Mouse (Mus musculus) gastrocnemius, adult 8-10 months (tissue): ENCODE results near the gene Farsa. TPM values are rescaled to one million over a fixed set of nuclear protein-coding genes. Genes with fewer than 3 reads are reported as not detected.
A peak's percentile ranks its signal among the peaks of the same experiment; 100 is the strongest.

Source experiments
- DNase-seq, 2 experiments: peaks; one replicate each; pipeline ENCODE4 v3.0.0; 2022; ENCODE audit warnings: low spot score in 2 of 2
- total RNA-seq, 4 experiments: library from RNA; stranded (reverse); gene quantifications; 2 replicates each; pipeline ENCODE4 v1.2.4; 2022

Gene Farsa
- total RNA-seq, 4 experiments from 2014 or later, result 19.2 to 28.8 (median 24.5) TPM

DNA sequence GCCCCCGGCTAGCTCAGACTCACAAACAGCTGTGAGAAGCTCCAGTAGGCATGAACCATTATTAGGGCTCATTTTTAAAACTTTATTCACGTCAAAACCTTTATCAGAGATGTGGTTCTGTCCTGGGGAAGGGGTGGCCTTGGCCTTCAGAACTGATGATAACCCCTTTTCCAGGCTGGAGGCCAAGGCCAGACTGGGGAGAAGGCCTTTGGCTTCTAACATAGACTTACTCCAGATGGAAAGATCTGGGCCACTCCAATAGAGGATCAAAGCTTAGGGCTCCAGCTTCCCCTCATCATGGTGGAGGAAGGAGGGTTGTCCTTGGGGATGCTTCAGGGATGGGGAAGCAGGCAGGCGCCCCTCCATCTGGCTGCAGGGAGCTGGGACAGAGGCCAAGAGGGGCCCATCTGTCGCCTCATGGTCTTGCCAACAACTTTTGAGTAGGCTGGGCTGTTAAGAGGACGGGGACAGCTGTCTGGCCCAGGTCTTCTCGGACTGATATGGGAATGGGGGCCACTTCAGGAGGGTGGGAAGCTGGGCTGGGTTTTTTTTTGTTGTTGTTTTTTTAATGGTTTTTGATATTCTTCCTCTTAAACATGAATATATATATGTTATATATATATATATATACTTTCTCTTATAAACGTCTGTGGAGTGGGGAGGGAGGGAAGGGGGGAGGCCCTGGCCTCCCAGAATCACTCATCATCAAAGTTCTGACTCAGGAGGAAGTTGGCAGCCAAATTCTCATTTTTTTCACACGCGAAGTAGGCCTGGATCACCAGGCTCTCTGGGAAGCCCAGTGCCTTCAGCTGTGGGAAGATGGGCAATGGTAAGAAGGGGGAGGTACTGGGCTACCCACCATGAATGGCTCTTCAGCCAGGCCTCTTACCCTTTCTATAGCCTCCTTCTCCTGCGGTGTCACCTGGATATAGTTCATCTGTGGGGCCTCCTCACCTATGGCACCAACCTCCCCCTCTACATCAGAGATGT is 21.6 kb upstream of the Farsa start:
- DNase-seq, result no peak

DNA sequence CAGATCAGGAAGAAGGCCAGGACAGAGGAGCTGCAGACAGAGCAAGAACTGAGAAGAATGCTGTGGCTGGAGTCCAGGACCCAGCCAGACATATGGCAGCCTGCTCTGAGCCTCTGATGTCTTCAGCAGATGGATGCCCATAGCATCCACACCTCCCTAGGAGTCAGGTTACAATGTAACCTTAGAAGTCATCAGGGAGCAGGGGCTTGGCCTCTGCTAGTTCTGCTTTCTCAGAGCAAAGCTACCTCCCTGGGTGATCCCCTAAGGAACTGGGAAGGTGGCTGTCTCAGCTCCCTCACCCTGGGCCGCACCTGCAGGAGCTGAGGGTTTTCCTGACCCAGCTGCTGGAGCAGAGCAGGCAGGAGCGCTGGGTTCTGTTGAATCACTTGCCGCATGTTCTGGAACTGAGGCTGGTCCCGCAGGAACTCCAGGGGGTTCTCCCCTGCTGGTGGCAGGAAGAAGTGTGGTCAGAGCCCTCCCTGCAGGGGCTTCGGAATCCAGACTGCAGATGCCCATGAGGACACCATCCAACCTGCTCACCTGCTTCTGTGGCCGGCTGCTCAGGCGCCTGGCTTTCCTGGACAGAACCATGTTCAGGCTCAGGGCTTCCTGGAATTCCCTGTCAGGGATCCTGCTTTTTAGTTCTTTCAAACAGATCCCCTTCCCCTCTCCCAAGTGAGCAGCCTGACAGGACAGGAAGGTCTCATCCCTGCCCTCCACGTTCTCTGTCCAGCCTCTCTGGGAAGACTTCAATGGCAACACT is 19.5 kb upstream of the Farsa start:
- no peak for DNase-seq

DNA sequence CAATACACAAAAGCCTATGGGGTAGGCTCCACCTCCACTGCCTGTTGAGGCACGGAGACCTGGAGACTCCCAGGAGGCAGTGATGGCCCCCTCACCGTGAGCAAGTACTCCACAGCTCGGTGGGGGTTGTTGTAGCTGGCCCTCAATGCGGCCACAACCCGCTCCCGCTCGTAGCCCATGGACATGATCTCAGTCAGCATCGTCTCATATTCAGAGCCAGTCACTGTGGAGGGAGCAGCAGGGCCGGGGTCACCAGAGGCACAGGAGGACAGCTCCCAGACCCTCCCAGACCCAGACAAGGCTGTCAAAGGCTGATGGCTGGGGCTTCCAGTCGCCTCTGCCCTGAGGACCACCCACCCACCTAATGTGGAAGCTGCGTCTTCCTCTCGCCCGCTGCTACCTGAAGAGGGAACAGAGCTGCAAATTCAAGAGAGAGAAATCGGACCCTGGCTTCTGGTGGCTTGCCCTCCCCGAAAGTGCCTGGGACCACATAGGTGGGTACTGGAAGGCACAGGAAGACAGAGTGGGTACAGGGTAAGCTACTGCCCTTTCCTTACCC is 18.8 kb upstream of the Farsa start:
- no peak for DNase-seq

DNA sequence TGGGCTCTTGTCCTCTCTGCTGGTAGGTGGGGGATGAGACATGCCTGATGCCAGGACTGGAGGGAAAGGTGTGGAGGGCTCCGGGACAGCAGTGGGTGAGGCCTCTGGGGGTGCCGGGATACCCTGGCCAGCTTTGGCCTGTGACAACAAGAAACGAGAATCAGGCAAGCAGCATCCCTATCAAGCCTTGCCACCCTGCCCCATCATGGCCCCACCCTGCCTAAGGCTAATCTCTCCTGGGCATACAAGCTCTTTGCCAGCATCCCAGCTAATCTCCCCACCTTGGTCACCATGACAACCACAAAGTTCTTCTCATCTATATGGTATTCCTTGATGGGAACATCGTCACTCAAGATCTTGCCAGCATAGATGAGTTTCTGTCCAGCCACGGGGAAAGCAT is 18.3 kb upstream of the Farsa start:
- no peak for DNase-seq

DNA sequence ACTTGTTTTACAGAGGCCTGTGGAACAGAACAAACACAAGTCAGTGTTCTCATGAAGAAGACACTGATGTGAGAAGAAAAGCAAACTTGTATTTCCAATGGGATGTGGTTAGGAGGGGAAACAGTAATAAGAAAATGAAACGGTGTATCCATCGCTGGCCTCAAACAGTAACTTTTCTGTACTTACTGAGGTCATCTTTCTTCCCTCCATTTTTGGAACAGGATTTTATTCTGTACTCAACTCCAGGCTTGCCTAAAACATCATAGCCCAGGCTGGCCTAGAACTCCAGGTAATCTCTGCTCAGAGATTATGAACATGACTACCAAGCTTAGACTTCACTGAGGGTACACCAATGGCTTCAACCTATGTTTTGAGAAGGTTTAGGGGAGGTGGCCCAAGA is 17.4 kb upstream of the Farsa start:
- no peak for DNase-seq

DNA sequence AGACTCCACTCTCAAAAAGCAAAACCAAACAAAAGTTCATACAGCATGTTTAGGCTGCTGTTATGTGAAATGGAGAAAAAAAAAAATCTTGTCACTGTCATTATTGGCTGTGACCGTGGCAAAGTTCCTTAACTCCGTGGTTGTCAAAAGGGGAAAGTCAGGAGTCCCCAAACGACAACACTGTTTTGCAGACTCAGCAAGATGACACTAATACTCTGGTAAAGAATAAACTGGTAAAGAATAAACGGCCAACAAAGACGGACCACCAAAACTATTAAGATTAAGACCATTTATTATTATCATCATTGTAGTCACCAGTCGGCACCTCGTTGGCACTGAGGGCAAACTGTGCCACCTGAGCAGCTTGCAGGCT is 16.9 kb upstream of the Farsa start:
- DNase-seq, result no peak

DNA sequence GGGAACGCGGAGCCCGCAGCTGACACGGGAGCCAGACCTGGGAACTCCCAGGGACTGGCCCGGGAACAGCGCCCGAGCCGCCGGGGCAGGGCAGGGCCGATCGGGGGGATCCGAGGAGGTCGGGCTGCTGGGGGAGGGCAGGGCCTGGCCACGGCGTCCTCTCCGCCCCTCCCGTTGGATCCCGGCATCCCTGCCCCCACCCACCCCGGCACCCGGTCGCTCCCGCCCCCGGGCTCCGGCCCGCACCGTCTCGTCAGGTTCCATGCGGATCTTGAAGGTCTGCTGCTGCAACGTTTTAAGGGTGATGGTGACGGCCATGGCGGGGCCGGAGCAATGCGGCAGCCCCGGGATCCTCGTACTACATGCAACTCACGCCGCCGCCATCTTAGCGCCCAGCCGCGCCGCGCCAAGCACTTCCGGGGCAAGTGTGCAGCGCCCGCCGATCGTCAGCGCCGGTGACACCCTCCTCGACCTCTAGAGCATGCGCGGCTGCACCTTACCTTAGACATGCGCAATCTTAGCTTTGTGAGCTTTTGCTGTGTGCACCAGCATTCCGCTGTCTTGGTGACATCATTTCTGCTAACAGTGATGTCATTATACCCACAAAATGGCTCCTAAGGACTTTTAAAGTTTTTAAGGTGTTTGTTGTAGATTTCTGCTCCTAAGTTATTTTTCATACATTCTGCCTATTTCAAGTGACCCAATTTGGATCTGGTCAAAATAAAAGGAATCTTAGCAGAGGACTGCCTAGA is 16.4 kb upstream of the Farsa start, which contains the start of gene Rad23a:
TSS of gene Rad23a (minus strand) at position 418 of the 752 bp plus-strand sequence.
- peak; percentile 80 to 89 for DNase-seq

DNA sequence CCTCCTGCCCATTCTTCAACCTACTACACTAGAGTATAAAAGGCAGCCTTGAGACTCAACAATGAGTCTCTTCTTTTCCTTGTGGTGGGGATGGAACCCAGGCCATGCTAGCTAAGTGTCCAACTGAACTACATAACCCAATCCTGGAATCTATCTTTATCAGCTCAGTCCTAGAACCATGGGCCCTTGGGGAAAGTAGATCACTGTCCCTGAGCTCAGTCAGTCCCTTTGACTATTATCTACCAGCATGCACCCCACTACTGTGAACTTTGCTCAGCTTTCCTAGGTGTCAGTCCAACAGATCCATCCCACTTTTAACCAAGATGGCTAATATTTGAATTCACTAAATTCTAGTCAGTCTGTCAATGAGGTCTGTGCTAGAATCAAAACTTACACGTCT is 15.3 kb upstream of the Farsa start:
- DNase-seq, result no peak

DNA sequence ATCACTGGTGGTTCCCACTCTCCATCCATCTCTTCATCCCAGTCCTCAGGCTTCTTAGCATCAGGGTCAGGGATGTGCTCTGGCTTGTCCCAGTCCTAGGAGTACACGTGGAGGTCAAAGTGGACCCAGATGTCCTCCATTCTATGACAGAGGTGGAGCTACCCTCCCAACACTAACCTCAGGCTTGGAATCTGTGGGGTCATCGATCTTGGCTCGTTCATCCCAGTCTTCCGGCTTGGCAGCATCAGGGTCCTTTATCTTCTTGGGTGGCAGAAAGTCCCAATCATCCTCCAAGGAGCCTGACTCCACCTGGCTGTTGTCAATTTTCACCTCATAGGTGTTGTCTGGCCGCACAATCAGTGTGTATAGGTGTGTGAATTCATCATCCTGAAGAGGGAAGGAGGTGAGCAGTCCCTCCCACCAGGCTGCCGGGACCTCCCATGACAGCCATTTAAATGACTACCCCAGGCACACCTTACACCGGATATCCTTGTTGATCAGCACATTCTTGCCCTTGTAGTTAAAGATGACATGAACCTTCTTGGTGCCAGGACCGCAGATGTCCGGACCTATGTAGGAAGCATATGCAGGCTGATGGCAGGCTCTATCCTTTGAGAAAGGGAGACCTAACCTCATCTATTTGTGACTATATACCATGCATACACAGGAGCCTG is 12.3 kb upstream of the Farsa start:
- DNase-seq, result no peak

DNA sequence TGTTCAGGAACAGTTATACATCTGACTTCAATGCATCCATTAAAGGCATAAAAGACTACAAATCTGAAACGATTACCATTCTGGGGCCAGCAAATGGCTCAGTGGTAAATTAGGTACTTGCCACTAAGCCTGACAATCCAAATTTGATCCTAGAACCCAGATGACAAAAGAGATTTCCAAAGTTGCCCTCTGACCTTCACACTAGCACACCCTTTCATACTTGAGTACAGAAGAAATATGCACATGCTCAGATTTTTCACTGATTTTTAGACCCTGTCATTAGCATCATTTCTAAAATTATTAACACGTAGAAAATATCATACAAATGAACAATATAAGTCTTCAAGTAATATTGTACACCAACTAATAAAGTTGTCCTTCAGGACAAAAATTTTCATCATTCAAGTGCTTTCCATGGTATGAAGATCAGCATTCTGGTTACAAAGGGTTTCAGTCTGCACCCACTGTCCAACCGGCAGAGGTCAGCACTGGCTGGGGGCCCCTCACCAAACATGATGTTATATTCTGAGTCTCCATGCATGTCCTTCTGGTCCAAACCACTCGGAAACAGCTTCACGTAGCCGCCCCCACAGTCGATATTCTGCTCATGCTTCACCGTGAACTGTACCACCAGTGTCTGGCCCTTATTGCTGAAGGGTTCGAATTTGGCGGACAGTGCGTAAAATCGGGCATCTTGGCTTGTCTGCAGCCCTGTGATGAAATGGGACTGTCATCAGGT is 11.3 kb upstream of the Farsa start:
- DNase-seq, result no peak

DNA sequence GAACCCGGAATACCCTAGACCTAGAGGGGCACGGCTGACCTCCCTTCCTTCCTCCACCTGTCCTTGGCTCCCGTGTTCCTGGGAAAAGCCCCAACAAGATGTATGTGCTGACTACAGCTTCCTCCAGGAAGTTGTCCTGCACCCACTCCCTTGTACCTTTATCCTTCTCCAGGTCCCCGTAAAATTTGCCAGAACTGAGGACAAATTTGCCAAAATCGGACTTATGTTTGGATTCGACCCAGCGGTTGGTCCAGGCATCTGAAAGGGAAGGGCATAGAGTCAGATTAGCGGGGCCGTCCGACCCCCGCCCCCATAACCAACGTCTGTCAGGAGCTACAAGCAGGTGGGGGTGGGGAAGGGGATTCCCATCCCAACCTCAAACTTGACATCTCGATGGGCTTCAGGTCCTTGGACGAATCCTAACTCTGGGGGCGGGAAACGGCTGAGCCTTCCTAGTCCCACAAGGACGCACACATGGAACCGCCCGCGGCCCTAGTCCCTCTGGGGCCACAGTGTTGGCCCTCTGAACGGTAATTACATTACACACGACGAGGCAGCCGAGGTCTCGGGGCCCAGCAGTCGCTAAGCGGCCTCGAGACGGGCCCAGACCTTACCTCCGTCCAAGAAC is 10.6 kb upstream of the Farsa start:
- no peak for DNase-seq

DNA sequence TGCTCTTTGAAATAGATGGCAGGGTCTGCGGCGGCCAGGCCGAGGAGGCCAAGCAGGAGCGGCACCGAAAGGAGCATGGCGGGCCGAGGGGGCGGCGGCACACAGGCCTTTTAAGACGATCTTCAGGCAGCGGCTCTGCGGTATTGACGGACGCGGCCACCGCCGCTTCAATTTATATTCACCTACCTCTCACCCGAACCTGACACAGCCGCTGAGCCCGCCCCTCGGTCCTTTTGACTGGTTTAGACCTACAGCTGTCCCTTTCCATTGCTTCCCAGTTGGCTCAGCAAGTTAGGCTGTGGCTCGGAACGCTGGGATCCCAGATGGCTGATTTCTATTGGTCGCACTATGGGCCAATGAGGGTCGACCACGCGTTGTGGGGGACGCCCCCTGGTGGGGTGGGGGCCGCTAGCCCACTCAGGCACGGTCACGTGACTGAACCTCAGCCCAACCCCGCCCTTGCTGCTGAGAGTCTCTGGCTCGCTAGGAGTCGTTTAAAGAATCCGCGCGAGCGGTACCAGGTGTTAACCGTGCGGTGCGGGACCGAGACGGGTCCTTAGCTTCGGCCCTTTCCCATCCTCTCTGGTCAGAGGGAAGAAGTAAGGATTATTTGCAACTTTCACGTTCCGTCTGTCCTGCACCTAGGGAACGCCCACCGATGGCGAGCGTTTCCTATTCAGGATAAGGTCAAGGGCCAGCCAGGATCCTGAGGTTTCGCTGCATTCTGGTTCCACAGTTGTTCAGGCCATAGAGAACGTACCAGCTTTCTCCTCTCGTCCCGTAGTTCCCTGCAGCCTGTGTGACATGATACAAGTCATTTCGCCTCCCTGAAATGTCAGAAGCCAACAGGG is 9.8 kb upstream of the Farsa start, which contains the start of gene Calr:
TSS of gene Calr (minus strand) at position 213 of the 851 bp plus-strand sequence.
- peak; percentile 99 to 100 for DNase-seq

DNA sequence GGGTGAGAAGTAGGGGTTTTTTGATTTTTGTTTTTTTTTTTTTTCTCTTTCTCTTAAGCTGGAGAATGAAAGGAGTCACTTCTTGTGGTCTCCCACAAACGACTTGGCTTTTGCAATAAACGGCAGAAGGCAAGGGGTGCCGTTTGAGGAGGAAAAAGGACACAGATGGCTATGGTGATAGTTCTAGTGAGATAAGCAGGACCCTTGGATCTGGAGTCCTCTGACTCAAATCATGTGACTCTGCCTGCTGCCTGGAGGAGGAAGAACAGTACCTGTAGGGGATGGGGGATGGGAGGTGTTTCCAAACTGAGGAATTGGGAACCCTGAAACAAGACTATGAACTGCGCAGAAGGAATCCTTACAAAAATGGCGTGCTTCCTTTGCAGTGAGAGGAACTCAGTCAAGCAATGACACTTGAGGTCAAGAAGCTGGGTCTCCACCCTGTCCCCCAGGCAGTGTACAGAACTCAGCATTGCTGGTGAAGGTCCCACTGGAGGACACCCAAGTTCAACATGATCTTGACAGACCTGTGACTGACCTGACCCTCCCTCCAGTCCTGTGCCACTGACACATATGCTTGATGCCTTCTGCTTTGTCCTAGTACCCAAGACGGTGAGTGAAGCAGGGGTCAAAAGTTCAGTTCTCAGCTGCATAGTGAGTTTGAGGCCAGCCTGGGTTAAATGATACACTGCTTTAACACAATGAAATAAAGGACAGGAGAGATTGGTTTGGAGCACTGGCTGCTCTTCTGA is 8.9 kb upstream of the Farsa start:
- DNase-seq, result no peak

DNA sequence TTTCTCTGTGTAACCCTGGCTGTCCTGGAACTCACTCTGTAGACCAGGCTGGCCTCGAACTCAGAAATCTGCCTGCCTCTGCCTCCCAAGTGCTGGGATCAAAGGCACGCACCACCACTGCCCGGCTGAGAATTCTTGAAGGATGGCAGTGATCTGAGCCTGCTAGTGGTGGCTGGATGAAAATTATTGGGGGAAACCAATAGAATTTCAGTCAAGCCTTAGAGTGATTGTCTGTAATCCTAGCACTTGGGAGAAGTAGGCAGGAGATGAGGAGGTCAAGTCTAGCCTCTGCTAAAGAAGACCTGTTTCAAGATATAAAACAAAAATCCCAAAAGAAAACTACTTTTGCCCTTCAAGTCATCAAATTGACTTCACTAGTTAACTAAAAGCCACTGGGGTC is 355 bp upstream of the Farsa start:
- no peak for DNase-seq

DNA sequence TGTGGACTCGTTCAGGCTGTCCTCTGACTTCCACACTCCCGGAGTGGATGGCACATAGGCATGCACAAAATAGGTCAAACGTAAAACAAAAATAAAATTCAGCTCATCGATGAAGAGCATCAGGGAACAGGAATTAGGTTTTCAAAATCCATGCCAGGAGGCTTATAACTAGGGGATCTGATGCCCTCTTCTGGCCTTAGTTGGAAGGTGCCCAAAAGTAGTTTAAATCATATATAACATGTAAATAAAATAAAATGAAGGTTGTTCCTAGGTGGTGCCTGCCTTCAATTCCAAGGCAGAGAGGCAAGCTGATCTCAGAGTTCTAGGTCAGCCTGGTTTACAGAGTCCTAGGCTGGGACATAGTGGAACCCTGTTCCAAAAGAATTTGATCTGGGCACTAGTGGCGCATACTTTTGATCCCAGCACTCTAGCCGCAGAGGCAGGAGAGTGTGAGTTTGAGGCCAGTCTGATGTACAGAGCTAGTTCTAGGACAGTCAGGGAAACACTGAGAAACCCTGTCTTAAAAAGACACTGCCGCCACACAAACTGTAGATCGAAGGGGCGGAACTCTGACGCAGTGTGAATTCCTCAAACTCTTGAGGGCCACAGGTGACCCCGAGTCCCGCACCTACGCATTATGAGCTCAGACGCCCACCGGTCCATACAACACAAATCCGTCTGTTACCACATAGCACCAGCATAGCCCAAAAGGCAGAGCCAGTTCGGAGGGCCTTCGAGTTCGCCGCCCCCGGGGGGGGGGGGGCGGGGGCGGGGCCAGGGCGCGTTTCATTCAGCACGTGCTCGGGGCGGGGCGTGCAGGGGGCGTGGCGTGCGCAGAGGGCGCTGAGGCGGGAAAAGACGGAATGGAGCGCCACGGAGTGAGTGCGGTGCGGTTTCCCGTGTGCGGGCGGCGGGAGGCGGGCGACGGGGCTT is 14.9 kb downstream of the Farsa start, which contains the start of gene Syce2:
TSS of gene Syce2 (plus strand) at position 736 of the 933 bp plus-strand sequence.
- DNase-seq, result peak in 1 of 2 experiments; percentile 59

DNA sequence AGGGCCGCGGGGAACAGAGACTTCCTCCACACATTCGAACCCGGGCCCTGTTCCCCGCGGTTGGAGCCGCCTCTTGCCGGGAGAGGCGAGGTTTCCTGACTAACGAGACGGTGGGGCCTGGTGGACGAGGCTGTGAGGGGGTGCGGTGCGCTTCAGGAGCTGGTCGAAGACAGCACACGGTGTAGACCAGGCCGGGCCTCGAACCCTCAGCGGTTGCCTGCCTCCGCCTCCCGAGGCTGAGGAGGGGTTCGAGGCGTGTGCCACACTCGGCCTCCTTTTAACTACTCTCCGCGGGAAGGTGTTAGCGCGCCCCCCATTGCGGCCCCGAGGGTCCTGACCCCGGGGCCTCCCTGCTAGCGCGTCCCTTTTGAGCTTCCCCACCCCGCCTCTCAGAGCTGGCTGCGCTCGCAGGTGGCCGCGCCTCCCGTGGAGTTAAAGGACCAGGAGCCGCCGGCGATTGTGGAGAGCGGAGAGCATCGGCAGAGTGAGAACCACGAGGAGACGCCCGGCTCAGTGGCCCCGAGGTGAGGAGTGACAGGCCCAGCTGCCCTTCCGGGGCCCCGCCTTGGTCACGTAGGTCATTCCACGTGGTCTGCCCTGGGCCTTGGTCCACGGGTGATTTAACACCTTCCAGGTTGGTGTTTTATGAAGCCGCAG is 15.6 kb downstream of the Farsa start:
- DNase-seq, result peak in 1 of 2 experiments; percentile 23
